Mouse (Mus musculus) forebrain, embryonic 16.5 days (tissue): Measurements from ENCODE around the gene Fam129a. TPM values are rescaled to one million over a fixed set of nuclear protein-coding genes. Genes with fewer than 3 reads are reported as not detected.

Experiments
- ATAC-seq: fragments of 200-750 bp; cut with Nextera tagmentation; 2 replicates; pipeline ENCODE4 v1.8.0; 2017; ENCODE audit warnings: mild to moderate bottlenecking, moderate library complexity
- H3K27ac ChIP-seq: fragments of 300-500 bp; sonication (generic); 2 replicates; pipeline ENCODE4 v1.5.1; 2014; ENCODE audit warnings: low read length, control low read depth
- H3K27me3 ChIP-seq: fragments of 300-500 bp; sonication (generic); replicated peaks from 2 replicates; pipeline ENCODE4 v1.6.1; 2014; ENCODE audit warnings: low read length; ENCODE audit not compliant: control insufficient read depth, insufficient read depth
- H3K36me3 ChIP-seq: fragments of 300-500 bp; sonication (generic); 2 replicates; pipeline ENCODE4 v1.6.1; 2014; ENCODE audit not compliant: control insufficient read depth, insufficient read depth
- H3K4me1 ChIP-seq: fragments of 300-500 bp; sonication (generic); replicated peaks from 2 replicates; pipeline ENCODE4 v1.6.1; 2014; ENCODE audit warnings: low read length; ENCODE audit not compliant: control insufficient read depth, insufficient read depth
- H3K4me2 ChIP-seq: fragments of 300-500 bp; sonication (generic); 2 replicates; pipeline ENCODE4 v1.6.1; 2014; ENCODE audit warnings: mild to moderate bottlenecking, low read length, control low read depth
- H3K4me3 ChIP-seq: fragments of 300-500 bp; sonication (generic); replicated peaks from 2 replicates; pipeline ENCODE4 v1.5.1; 2014; ENCODE audit warnings: mild to moderate bottlenecking, low read length, control low read depth
- H3K9ac ChIP-seq: fragments of 300-500 bp; sonication (generic); replicated peaks from 2 replicates; pipeline ENCODE4 v1.6.1; 2014; ENCODE audit warnings: low read depth, low read length, control low read depth
- H3K9me3 ChIP-seq: fragments of 300-500 bp; sonication (generic); 2 replicates; pipeline ENCODE4 v1.6.1; 2016; ENCODE audit warnings: low read length; ENCODE audit not compliant: control insufficient read depth
- WGBS: fragments of 180-500 bp; shearing (Covaris S2); extraction: QIAGEN DNeasy Blood & Tissue Kit; methylation state at CpG from one replicate; pipeline ENCODE4 v1.1.7; 2014; 5-methylcytosine and 5-hydroxymethylcytosine counted together
- polyA plus RNA-seq: library from polyadenylated mRNA; unstranded; fragments of >200 nt; fragmentation: Nextera tagmentation; extraction: Ambion mirVana; gene quantifications from 2 replicates; pipeline ENCODE4 v1.2.1, GENCODE M21; 2015

Fam129a gene
- 0.68 and 0.88 TPM in 2 replicates for polyA plus RNA-seq

DNA sequence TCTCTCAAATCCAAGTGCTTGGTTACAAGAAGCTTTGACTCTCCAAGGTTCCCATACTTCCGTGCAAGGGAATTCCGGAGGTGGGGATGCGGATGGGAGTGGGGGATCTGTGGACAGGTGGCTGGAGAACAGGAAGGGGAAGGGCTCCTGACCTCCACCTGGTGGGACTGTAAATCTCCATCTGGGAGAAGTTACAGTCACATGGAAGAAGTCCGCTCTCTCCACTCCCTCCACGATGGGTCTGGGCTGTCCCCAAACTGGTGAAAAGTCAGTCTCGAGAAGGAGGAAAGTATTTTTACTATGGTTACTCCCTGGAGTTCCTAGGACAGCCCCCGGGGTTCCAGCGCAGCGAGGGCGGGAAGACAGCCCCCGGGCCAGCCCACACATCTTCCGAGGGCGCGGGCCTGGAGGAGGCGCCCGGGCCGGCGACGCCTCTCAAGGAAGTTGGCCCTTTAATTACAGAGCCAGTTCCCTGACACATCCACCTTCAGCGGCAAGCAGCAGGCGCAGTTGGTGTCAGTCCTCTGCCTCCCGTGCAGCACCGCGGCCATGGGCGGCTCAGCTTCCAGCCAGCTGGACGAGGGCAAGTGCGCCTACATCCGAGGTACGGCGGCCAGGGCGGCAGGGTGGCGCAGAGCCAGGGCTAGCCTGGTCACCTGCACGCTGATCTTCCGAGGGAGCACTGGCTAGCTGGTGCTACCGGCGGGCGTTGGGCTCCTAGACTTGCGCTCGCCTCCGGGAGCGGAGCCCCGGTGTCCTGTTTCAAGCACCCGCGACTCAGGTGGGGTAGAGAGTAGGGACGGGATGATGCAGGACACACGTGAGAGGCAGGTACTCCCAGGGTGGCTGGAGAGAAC, at the start of gene Fam129a:
Gene Fam129a, plus strand, starts transcription at position 206 of the 857 bp plus-strand sequence.
- no peak for ATAC-seq
- Histone ChIP-seq H3K27me3 (peaks cover 6% of the 10 kb centered on the region; the same call in 1 of the 2 replicates), H3K36me3 (no peaks in the 10 kb centered on the region), H3K9ac (peak within 1 kb of the TSS; percentile 52; the same call in 1 of the 2 replicates), H3K4me1 (peaks cover 5% of the 10 kb centered on the region), H3K9me3 (no peaks in the 10 kb centered on the region), H3K4me3 (peak within 1 kb of the TSS; percentile 38), H3K4me2 (peak within 1 kb of the TSS; percentile 60), H3K27ac (no peak within 1 kb of the TSS)
- 6% methylated on average over 46 of the region's 46 CpGs for WGBS

DNA sequence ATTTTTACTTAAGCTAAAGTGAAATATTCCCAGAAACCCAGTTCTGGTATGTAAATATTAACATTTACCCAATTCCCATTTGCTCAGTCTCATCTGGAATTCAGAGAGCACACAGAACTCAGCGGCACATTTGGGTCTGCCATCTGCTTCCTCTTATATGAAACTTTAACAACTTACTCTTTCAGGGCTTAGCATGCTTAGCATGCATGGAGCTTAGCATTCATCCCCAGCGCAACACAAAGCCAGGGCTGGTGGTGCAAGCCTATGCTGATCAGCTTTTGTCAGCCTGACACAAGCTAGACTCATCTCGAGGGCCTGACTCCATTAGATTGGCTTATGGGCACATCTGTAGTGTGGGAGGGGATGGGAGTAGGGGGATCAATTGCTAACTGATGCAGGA, 44.3 kb upstream of the Fam129a start:
- H3K36me3 ChIP-seq, result no peaks in the 10 kb centered on the region
- WGBS, result 49% methylated on average over 3 of the region's 3 CpGs
- no peak overlapping the region for H3K9ac ChIP-seq
- H3K9me3 ChIP-seq, result no peaks in the 10 kb centered on the region
- peak overlapping the region; percentile 37; the same call in 1 of the 2 replicates for H3K27ac ChIP-seq
- H3K4me1 ChIP-seq, result no peaks in the 10 kb centered on the region
- H3K27me3 ChIP-seq, result no peaks in the 10 kb centered on the region
- no peak overlapping the region for H3K4me3 ChIP-seq
- peak; percentile 83 for ATAC-seq
- H3K4me2 ChIP-seq, result no peak overlapping the region

- Histone ChIP-seq H3K36me3 (no peaks in the 10 kb centered on the region), H3K4me1 (no peaks in the 10 kb centered on the region), H3K9me3 (no peaks in the 10 kb centered on the region), H3K27me3 (no peaks in the 10 kb centered on the region), H3K9ac (no peak overlapping the region), H3K4me2 (no peak overlapping the region), H3K27ac (no peak overlapping the region), H3K4me3 (no peak overlapping the region)
- no peak for ATAC-seq
- WGBS, result 75% methylated on average over 6 of the region's 6 CpGs
Observed at GRCm38 (mm10) chr1:151543796-151544477, 27.0 kb upstream of the Fam129a start.

- Histone ChIP-seq H3K9ac (no peak overlapping the region), H3K9me3 (no peaks in the 10 kb centered on the region), H3K27me3 (no peaks in the 10 kb centered on the region), H3K27ac (no peak overlapping the region), H3K4me1 (no peaks in the 10 kb centered on the region), H3K36me3 (no peaks in the 10 kb centered on the region), H3K4me3 (no peak overlapping the region), H3K4me2 (no peak overlapping the region)
- ATAC-seq, result no peak
- WGBS, result 95% methylated on average over 3 of the region's 3 CpGs
Observed at GRCm38 (mm10) chr1:151544581-151544980, 26.4 kb upstream of the Fam129a start.

GRCm38 (mm10) chr1:151545571-151545970, 25.4 kb upstream of the Fam129a start:
- Histone ChIP-seq H3K4me1 (no peaks in the 10 kb centered on the region; the same call in 1 of the 2 replicates), H3K4me2 (no peak overlapping the region), H3K36me3 (no peaks in the 10 kb centered on the region), H3K27ac (no peak overlapping the region), H3K9ac (no peak overlapping the region), H3K9me3 (no peaks in the 10 kb centered on the region), H3K4me3 (no peak overlapping the region), H3K27me3 (no peaks in the 10 kb centered on the region)
- ATAC-seq, result no peak
- WGBS, result 84% methylated on average over 7 of the region's 7 CpGs

DNA sequence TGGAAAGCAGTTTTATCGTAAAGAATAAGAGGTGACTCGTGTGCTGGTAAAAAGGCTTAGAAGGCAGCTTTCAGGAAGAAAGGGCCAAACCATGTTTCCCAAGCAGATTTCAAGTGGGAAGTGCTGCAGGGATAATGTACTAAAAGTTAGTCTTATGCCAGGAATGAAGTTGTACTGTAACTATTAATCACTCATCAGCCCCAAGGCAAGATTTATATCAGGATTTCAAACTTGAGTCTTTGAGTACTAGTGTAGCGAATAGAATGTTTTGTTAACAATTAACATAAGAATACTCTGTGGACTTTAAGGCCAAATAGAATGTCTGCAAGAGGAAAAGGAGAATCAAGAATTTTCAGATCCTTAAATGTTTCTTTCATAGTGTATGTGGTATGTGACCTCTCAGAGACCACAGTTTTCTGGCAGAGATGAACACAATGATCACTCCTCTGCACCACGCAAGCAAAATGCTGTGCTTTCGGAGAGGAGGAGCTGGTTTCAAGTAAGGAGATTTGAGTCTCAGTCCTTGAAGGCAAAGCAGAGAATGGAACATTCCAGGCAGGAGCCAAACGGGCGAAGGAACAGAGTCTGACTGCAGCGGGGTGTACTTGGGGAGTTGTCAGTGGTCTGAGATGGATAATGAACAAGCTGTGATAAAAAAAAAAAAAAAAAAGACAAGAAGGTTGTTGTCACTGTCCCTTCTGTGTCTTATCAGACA, 21.9 kb upstream of the Fam129a start:
- no peak overlapping the region for H3K4me3 ChIP-seq
- WGBS, result 79% methylated on average over 8 of the region's 8 CpGs
- H3K36me3 ChIP-seq, result no peaks in the 10 kb centered on the region
- no peak for ATAC-seq
- no peaks in the 10 kb centered on the region for H3K27me3 ChIP-seq
- H3K4me1 ChIP-seq, result peaks cover 7% of the 10 kb centered on the region; the same call in 1 of the 2 replicates
- no peak overlapping the region for H3K27ac ChIP-seq
- H3K4me2 ChIP-seq, result no peak overlapping the region
- no peak overlapping the region for H3K9ac ChIP-seq
- no peaks in the 10 kb centered on the region for H3K9me3 ChIP-seq

DNA sequence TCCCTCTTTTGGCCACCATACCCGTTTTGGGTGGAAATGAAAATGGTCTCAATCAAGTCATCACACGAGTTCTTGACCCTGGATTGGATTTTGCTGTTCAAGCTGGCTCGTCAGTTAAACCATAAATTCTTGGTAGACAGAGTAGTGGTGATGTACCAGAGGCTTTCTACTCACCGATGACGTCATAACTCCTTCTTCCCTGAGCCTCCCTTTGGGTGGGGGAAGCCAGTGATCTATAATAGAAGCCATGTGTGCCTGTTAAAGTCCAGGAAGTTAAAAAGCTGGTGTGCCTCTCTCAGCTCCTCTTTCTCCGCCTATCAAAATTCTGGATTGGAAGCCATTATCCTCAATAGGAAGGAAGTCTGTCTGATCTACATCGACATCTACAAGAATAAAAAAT, 21.2 kb upstream of the Fam129a start:
- Histone ChIP-seq H3K9me3 (no peaks in the 10 kb centered on the region), H3K4me3 (no peak overlapping the region), H3K4me2 (no peak overlapping the region), H3K27ac (no peak overlapping the region), H3K4me1 (peaks cover 7% of the 10 kb centered on the region; the same call in 1 of the 2 replicates), H3K27me3 (no peaks in the 10 kb centered on the region), H3K36me3 (no peaks in the 10 kb centered on the region), H3K9ac (no peak overlapping the region)
- WGBS, result 84% methylated on average over 7 of the region's 7 CpGs
- no peak for ATAC-seq

DNA sequence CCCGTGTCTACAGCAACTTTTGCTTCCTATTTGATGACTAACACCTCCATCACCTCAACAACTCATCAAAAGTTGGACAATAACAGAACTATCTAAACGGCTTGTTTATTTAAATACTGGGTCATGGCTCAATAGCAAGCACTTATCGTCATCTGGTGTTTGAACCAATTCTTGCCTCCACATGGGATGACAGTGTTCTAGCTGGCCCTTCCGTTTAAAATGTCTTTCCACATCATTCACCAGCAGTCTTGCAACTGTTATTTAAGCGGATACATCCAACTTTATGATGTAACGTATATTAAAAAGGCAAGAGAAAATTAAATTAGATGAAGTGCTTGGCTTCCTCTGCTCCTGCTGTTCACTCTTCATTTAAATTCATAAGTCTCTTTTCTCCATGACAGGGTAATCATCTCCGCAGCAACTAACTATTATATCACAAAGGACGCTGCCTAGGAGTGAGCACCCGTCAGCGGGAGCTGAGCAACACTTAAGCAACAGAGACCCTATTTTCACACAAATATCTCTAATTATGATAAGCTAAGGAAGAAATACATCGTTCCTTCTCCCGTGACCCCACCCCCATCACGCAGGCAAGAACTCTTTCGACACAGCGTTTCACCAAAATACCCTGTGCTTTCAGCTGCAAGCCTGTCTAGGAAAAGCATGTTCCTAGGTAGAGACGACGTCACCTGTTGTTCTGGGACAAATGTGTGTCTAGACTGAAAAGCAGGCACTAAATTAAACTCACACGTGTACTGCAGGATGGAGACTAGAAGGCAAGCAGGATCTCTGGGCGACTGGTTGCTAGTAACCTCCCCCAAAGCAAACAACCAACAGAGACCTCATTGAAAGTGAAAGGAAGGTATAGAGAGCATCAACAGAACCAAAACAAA, 20.2 kb upstream of the Fam129a start:
- H3K27me3 ChIP-seq, result no peaks in the 10 kb centered on the region
- 36% methylated on average over 19 of the region's 19 CpGs for WGBS
- ATAC-seq, result peak; percentile 82
- H3K36me3 ChIP-seq, result no peaks in the 10 kb centered on the region
- no peak overlapping the region; the same call in 1 of the 2 replicates for H3K4me3 ChIP-seq
- H3K9me3 ChIP-seq, result no peaks in the 10 kb centered on the region
- no peak overlapping the region for H3K27ac ChIP-seq
- peak overlapping the region; percentile 25 for H3K4me2 ChIP-seq
- peaks cover 7% of the 10 kb centered on the region; the same call in 1 of the 2 replicates for H3K4me1 ChIP-seq
- H3K9ac ChIP-seq, result no peak overlapping the region
